In genomic region chr16:3835461-3835860, GRCm38 (mm10) we compare ENCODE assay signal across 25 mouse cellular contexts. TPM values are rescaled to one million over a fixed set of nuclear protein-coding genes. Genes with fewer than 3 reads are reported as not detected.
"Had no signal": no experiment of that assay in that cellular context is flagged by ENCODE, and none has a peak within 500 bp of the region (broad histone marks: within the 10 kb centered on the region; RNA-seq: fewer than 3 reads in every experiment).

No protein-coding gene starts in this region.

- H3K4me3 ChIP-seq: neural tube, embryonic 13.5 days; neural tube, embryonic 15.5 days; stomach, embryonic 15.5 days had no signal

- H3K9me3 ChIP-seq: neural tube, embryonic 13.5 days; neural tube, embryonic 15.5 days; stomach, embryonic 15.5 days had no signal

- H3K27ac ChIP-seq: neural tube, embryonic 13.5 days; neural tube, embryonic 15.5 days; stomach, embryonic 15.5 days; stomach, postnatal 0 days had no signal

- H3K36me3 ChIP-seq: neural tube, embryonic 13.5 days; neural tube, embryonic 15.5 days; stomach, embryonic 15.5 days had no signal

- DNase-seq: retina, postnatal 1 day; right cerebral cortex, adult 18-20 months; right cerebral cortex, postnatal 14 days; right cerebral cortex, postnatal 25 days; right cerebral cortex, postnatal 4 days; spleen, adult 18-20 months; thymus, adult 18-20 months; thymus, adult 2 months; thymus, postnatal 14 days; thymus, postnatal 25 days; thymus, postnatal 36 days; thymus, postnatal 4 days had no signal

- H3K4me2 ChIP-seq: neural tube, embryonic 13.5 days; neural tube, embryonic 15.5 days; stomach, embryonic 15.5 days had no signal

- H3K9ac ChIP-seq: neural tube, embryonic 13.5 days; neural tube, embryonic 15.5 days; stomach, embryonic 15.5 days had no signal

- H3K4me1 ChIP-seq: neural tube, embryonic 13.5 days; neural tube, embryonic 15.5 days; stomach, embryonic 15.5 days had no signal

- H3K27me3 ChIP-seq: neural tube, embryonic 13.5 days; neural tube, embryonic 15.5 days; stomach, embryonic 15.5 days had no signal

RNA-seq across cellular contexts. Expression of gene Olfr15, which starts 4.8 kb away (rescaled TPM):
- total RNA-seq: neutrophil, adult 5-6 weeks had no signal
- polyA plus RNA-seq: neural tube, embryonic 13.5 days; neural tube, embryonic 14.5 days; neural tube, embryonic 15.5 days; small intestine, adult 2 months; spleen, adult 2 months; stomach, embryonic 14.5 days; stomach, embryonic 15.5 days; stomach, embryonic 16.5 days; stomach, postnatal 0 days; testis, adult 2 months; thymus, adult 2 months; thymus, postnatal 0 days; urinary bladder, adult 2 months had no signal

RNA-seq across cellular contexts. Expression of gene Gm20695, which starts 49.0 kb away (rescaled TPM):
- polyA plus RNA-seq: small intestine, adult 2 months; spleen, adult 2 months; thymus, adult 2 months had no signal
